Mouse (Mus musculus) limb, embryonic 11.5 days (tissue): ENCODE results near the gene Sprr4. TPM values are rescaled to one million over a fixed set of nuclear protein-coding genes. Genes with fewer than 3 reads are reported as not detected.
"Not testable (repeated sequence)": the region's sequence is repeated elsewhere in the genome, so short reads cannot be mapped to it uniquely, and the experiment has no call there.

Experiments
- ATAC-seq: fragments of 200-750 bp; cut with Nextera tagmentation; 2 replicates; pipeline ENCODE4 v1.8.0; 2017; ENCODE audit warnings: low read depth; ENCODE audit not compliant: insufficient number of reproducible peaks, low FRiP score, low TSS enrichment
- DNase-seq: peaks from one replicate; pipeline ENCODE4 v3.0.0-alpha.2; 2015; ENCODE audit warnings: low spot score
- H3K27ac ChIP-seq: fragments of 300-500 bp; sonication (generic); replicated peaks from 2 replicates; pipeline ENCODE4 v1.5.1; 2014; ENCODE audit warnings: low read depth, mild to moderate bottlenecking, low read length
- H3K27me3 ChIP-seq: fragments of 300-500 bp; sonication (generic); 2 replicates; pipeline ENCODE4 v1.6.1; 2014; ENCODE audit warnings: mild to moderate bottlenecking, low read length, mixed read lengths; ENCODE audit not compliant: control insufficient read depth, insufficient read depth
- H3K36me3 ChIP-seq: fragments of 300-500 bp; sonication (generic); 2 replicates; pipeline ENCODE4 v1.6.1; 2014; ENCODE audit warnings: mild to moderate bottlenecking, low read length, moderate library complexity, mixed read lengths; ENCODE audit not compliant: control insufficient read depth, insufficient read depth
- H3K4me1 ChIP-seq: fragments of 300-500 bp; sonication (generic); 2 replicates; pipeline ENCODE4 v1.6.1; 2014; ENCODE audit warnings: low read length, mixed read lengths; ENCODE audit not compliant: control insufficient read depth, insufficient read depth
- H3K4me2 ChIP-seq: fragments of 300-500 bp; sonication (generic); 2 replicates; pipeline ENCODE4 v1.6.1; 2014; ENCODE audit warnings: low read depth, mild to moderate bottlenecking, moderate library complexity; ENCODE audit not compliant: severe bottlenecking
- H3K4me3 ChIP-seq: fragments of 300-500 bp; sonication (generic); 2 replicates; pipeline ENCODE4 v1.5.1; 2014; ENCODE audit warnings: low read depth, low read length
- H3K9ac ChIP-seq: fragments of 300-500 bp; sonication (generic); 2 replicates; pipeline ENCODE4 v1.6.1; 2014; ENCODE audit warnings: mild to moderate bottlenecking, low read length
- H3K9me3 ChIP-seq: fragments of 300-500 bp; sonication (generic); 2 replicates; pipeline ENCODE4 v1.6.1; 2016; ENCODE audit warnings: low read length; ENCODE audit not compliant: control insufficient read depth
- WGBS: fragments of 180-500 bp; shearing (Covaris S2); extraction: QIAGEN DNeasy Blood & Tissue Kit; methylation state at CpG from one replicate; pipeline ENCODE4 v1.1.7; 2014; 5-methylcytosine and 5-hydroxymethylcytosine counted together
- polyA plus RNA-seq: library from polyadenylated mRNA; unstranded; fragments of >200 nt; fragmentation: Nextera tagmentation; extraction: Ambion mirVana; gene quantifications from 2 replicates; pipeline ENCODE4 v1.2.1, GENCODE M21; 2014

Sprr4 gene
- not detected in 2 replicates for polyA plus RNA-seq

DNA sequence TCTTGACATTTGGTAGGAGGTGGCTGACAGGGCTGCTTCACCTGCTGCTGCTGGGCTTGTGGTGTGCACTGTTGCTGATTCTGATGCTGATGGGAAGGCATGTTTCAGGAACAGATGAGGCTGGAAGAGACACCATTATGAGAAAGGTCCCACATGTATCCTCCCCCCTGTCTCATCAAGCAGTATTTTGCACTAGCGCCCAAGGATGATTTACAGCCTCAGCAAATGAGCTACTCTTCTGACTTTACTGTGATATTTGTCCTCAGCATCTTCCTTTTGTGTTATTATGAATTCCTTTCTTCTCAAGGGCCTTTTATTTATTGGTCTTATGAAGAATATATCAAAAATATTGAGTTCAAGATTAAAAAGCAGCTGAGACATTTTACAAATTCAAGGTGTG lies at the start of gene Sprr4:
Sprr4 (minus strand) TSS at position 101 of the 400 bp plus-strand sequence.
- H3K4me2 ChIP-seq = no peak within 1 kb of the TSS
- ATAC-seq = no peak
- H3K9ac ChIP-seq = no peak within 1 kb of the TSS
- H3K4me1 ChIP-seq = no peaks in the 10 kb centered on the region
- H3K27ac ChIP-seq = no peak within 1 kb of the TSS
- no peak within 1 kb of the TSS for H3K4me3 ChIP-seq
- no peaks in the 10 kb centered on the region for H3K9me3 ChIP-seq
- H3K36me3 ChIP-seq = no peaks in the 10 kb centered on the region
- 89% methylated on average over 1 of the region's 1 CpGs for WGBS
- no peak for DNase-seq
- no peaks in the 10 kb centered on the region for H3K27me3 ChIP-seq

DNA sequence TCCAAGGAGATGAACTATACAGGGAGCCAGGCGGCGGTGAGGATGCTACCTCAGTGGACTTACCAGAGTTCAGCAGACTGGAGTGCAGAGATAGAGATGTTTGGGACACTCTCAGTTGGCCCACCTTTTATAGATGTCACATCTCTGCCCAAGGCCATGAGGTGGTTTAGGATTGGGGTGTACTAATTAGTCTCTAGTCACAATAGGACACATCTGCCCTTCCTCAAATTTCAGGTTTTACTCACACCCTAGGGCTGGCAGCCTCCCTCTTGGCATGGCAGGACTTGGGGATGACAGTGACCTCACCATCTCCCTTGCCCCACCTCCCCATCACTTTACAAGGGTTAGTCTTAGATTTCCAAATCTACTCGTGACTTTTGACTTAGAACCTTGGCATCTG lies 34.1 kb upstream of the Sprr4 start, which contains the start of gene 2310046K23Rik:
2310046K23Rik (minus strand) TSS at position 101 of the 400 bp plus-strand sequence.
- no peak for DNase-seq
- H3K9ac ChIP-seq = no peak within 1 kb of the TSS
- H3K27ac ChIP-seq = no peak within 1 kb of the TSS
- H3K4me3 ChIP-seq = no peak within 1 kb of the TSS
- H3K27me3 ChIP-seq = no peaks in the 10 kb centered on the region
- H3K36me3 ChIP-seq = no peaks in the 10 kb centered on the region
- H3K4me2 ChIP-seq = no peak within 1 kb of the TSS
- WGBS = 83% methylated on average over 3 of the region's 3 CpGs
- no peak for ATAC-seq
- no peaks in the 10 kb centered on the region for H3K4me1 ChIP-seq
- H3K9me3 ChIP-seq = no peaks in the 10 kb centered on the region

DNA sequence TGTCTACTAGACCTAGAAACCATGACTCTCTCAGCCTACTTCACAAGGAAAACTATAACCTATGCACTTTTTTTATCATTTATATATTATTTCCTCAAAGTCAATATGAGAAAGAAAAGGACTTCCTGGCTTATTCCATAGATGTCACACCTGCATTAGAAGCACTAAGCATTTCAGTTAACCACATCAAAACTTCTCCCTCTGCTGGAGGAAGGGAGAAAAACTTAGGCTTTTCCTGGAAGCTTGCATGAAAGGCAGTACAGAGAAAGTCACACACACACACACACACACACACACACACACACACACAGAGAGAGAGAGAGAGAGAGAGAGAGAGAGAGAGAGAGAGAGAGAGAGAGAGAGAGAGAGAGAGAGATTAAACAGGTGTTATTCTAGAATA lies 12.0 kb upstream of the Sprr4 start:
- Histone ChIP-seq H3K36me3 (no peaks in the 10 kb centered on the region), H3K27ac (no peak overlapping the region), H3K4me3 (no peak overlapping the region), H3K9ac (no peak overlapping the region), H3K4me1 (no peaks in the 10 kb centered on the region), H3K4me2 (no peak overlapping the region), H3K27me3 (no peaks in the 10 kb centered on the region), H3K9me3 (no peaks in the 10 kb centered on the region)
- DNase-seq (no peak), ATAC-seq (no peak)

DNA sequence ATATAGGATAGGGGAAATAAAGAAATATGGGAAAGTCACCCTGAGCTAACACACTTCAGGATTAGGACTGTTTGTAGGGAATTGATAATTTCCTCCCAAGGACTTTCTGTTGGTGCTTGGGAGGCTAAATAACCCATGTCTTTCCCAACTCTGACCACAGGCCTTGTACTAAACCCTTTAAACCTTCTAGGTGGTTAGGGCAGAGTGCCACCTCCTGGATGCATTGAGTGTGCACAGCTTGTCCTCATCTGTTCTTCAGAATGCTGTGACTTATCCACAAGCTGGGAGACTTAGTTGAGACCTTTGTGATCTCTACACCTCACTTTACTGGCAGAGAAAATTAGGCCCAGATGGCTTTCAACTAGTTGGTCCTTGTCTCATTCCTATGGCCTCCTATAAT lies 10.5 kb upstream of the Sprr4 start:
- ATAC-seq = no peak
- Histone ChIP-seq H3K27ac (no peak overlapping the region), H3K36me3 (no peaks in the 10 kb centered on the region), H3K4me1 (no peaks in the 10 kb centered on the region), H3K4me3 (no peak overlapping the region), H3K27me3 (no peaks in the 10 kb centered on the region), H3K9ac (no peak overlapping the region), H3K4me2 (no peak overlapping the region), H3K9me3 (no peaks in the 10 kb centered on the region)
- DNase-seq = peak; percentile 30

DNA sequence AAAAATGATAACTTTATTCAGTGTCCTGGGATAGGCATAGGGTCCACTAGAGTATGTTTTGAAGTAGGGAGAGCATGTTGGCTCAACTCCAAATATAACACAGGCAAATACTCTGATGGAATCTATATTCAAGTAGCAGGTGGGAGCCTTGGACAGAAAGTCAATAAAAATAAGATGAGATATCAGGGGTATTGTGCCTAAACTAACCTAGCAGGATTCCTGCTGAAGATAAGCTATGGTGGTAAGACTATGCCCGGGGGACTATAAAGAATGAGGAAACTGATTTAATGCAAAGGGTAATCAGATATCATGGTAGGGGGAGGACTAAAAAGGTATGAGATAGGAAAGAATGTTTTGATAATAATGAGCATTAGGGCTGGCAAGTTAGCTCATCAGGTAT lies 7.9 kb upstream of the Sprr4 start:
- no peaks in the 10 kb centered on the region for H3K9me3 ChIP-seq
- no peaks in the 10 kb centered on the region for H3K27me3 ChIP-seq
- no peak overlapping the region for H3K4me2 ChIP-seq
- no peak overlapping the region for H3K4me3 ChIP-seq
- DNase-seq (no peak), ATAC-seq (no peak)
- H3K36me3 ChIP-seq = no peaks in the 10 kb centered on the region
- 94% methylated on average over 1 of the region's 1 CpGs for WGBS
- H3K4me1 ChIP-seq = no peaks in the 10 kb centered on the region
- no peak overlapping the region for H3K27ac ChIP-seq
- H3K9ac ChIP-seq = no peak overlapping the region

DNA sequence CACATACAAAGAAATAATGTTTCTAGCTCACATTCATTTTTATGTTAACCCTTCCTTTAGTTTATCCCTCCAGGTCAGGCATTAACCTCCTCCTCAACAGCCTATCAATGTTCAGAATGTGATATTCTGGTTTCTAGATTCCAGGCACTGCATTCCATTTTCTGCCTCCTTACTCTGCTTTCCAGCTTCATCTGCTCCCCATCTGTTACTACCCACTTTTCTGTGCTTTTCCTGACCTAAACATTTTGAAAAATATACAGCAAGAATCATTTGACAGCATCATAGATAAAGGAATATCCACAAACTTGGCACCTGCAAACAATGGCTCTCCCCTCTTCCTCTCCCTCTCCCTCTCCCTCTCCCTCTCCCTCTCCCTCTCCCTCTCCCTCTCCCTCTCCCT lies 3.2 kb upstream of the Sprr4 start:
- Histone ChIP-seq H3K4me1 (no peaks in the 10 kb centered on the region), H3K4me2 (no peak overlapping the region), H3K9me3 (no peaks in the 10 kb centered on the region), H3K27me3 (no peaks in the 10 kb centered on the region), H3K9ac (no peak overlapping the region), H3K36me3 (no peaks in the 10 kb centered on the region), H3K27ac (no peak overlapping the region), H3K4me3 (no peak overlapping the region)
- DNase-seq (no peak), ATAC-seq (no peak)

DNA sequence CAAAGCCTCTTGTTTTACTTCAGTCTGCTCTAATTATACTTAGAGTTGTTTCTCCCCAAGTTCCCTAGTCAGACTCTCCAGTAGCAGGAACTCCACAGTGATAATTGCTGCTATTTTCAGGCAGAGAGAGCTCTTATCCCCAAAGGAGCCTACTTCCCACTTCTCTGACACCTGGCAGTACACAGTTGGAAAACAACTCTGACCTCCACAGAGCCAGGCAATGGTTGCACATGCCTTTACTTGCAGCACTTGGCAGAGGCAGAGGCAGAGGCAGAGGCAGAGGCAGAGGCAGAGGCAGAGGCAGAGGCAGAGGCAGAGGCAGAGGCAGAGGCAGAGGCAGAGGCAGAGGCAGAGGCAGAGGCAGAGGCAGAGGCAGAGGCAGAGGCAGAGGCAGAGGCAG lies 10.0 kb downstream of the Sprr4 start:
- not testable (repeated sequence) for H3K36me3 ChIP-seq, H3K4me1 ChIP-seq, H3K4me2 ChIP-seq, H3K9me3 ChIP-seq, H3K4me3 ChIP-seq, H3K9ac ChIP-seq, H3K27ac ChIP-seq, DNase-seq, H3K27me3 ChIP-seq, ATAC-seq

DNA sequence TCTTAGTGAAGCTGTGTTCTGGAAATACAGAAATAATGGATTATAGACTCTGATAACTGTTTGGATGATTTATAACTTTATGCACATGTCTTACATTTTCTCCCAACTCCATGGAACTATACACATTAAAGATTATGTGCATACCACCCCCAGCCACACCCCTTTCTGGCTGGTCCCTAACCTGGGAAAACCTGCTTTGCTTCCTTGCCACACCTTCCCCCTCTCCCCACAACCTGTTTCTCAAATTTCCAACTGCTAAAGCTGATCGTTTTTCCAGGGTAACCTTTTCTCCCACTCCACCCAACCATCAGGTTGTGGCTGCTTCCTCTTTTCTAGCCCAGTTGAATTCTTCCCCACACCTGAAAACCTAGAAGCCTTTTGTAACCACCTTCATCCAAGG lies 14.0 kb downstream of the Sprr4 start:
- Histone ChIP-seq H3K4me2 (no peak overlapping the region), H3K9me3 (no peaks in the 10 kb centered on the region), H3K27ac (no peak overlapping the region), H3K9ac (no peak overlapping the region), H3K27me3 (no peaks in the 10 kb centered on the region), H3K4me1 (no peaks in the 10 kb centered on the region), H3K36me3 (no peaks in the 10 kb centered on the region), H3K4me3 (no peak overlapping the region)
- DNase-seq (no peak), ATAC-seq (no peak)
- WGBS = 41% methylated on average over 1 of the region's 1 CpGs

DNA sequence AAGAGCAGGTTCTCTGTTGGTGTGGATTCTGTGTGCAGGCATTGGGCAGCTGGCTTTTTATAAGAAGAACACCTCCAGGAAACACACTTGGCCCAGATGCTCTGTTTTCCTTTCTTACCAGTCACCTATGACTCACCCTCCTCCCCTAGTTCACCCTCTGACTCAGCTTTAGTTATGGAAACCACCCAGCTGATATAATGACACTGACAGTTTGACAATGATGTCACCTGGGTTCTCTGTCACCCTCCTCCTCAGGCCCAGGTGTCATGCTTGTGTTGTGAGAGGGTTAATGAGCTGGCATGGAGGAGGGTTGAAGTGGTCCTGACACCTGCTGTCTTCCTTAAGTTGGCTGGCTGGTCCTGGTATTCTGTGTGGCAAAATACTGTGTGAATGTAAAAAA lies 14.4 kb downstream of the Sprr4 start, which contains the start of gene Sprr1a:
Sprr1a (minus strand) TSS at position 33 of the 400 bp plus-strand sequence.
- H3K27me3 ChIP-seq = no peaks in the 10 kb centered on the region
- H3K4me2 ChIP-seq = no peak within 1 kb of the TSS
- no peak within 1 kb of the TSS for H3K27ac ChIP-seq
- H3K4me1 ChIP-seq = no peaks in the 10 kb centered on the region
- H3K4me3 ChIP-seq = no peak within 1 kb of the TSS
- H3K36me3 ChIP-seq = no peaks in the 10 kb centered on the region
- no peak for ATAC-seq
- no peaks in the 10 kb centered on the region for H3K9me3 ChIP-seq
- no peak for DNase-seq
- no peak within 1 kb of the TSS for H3K9ac ChIP-seq
